Mouse (Mus musculus) kidney, adult 2 months (tissue): Measurements from ENCODE around the gene Bcl2l13. TPM values are rescaled to one million over a fixed set of nuclear protein-coding genes. Genes with fewer than 3 reads are reported as not detected.

Source experiments
- DNase-seq: peaks from one replicate; pipeline ENCODE4 v3.0.0; 2021
- H3K27ac ChIP-seq: fragments of 200-500 bp; 2 replicates; pipeline ENCODE4 v1.5.1; 2012; ENCODE audit warnings: low read depth, low read length, control low read depth, inconsistent platforms; ENCODE audit not compliant: insufficient read depth
- H3K27me3 ChIP-seq: fragments of 200-500 bp; replicated peaks from 2 replicates; pipeline ENCODE4 v1.6.1; 2012; ENCODE audit warnings: mild to moderate bottlenecking, moderate library complexity, low read length, inconsistent platforms; ENCODE audit not compliant: control insufficient read depth, insufficient read depth
- H3K36me3 ChIP-seq: fragments of 200-500 bp; 2 replicates; pipeline ENCODE4 v1.6.1; 2012; ENCODE audit warnings: mild to moderate bottlenecking, moderate library complexity, low read length, inconsistent platforms; ENCODE audit not compliant: control insufficient read depth, insufficient read depth
- H3K4me1 ChIP-seq: fragments of 200-500 bp; 2 replicates; pipeline ENCODE4 v1.6.1; 2011; ENCODE audit warnings: low read length; ENCODE audit not compliant: control insufficient read depth, insufficient read depth
- H3K4me3 ChIP-seq: fragments of 200-500 bp; 2 replicates; pipeline ENCODE4 v1.5.1; 2011; ENCODE audit warnings: mild to moderate bottlenecking, low read depth, low read length, control low read depth; ENCODE audit not compliant: insufficient read depth
- CTCF ChIP-seq: fragments of 200-500 bp; conservative IDR thresholded peaks from 2 replicates; pipeline ENCODE4 v1.5.1; 2011; ENCODE audit warnings: low read depth, mild to moderate bottlenecking, control low read depth, low read length, moderate library complexity, mixed read lengths; ENCODE audit not compliant: insufficient read depth, insufficient read length
- POLR2A ChIP-seq: fragments of 200-500 bp; IDR thresholded peaks from one replicate; pipeline ENCODE4 v1.6.1; 2011; ENCODE audit warnings: low read depth, low read length, control low read depth
- WGBS: fragments of 180-500 bp; shearing (Covaris S2); methylation state at CpG from one replicate; pipeline ENCODE4 v1.1.7; 2018; 5-methylcytosine and 5-hydroxymethylcytosine counted together
- polyA plus RNA-seq: library from polyadenylated mRNA; depleted of rRNA; stranded (reverse); fragments of >200 nt; gene quantifications from 2 replicates; pipeline ENCODE4 v1.2.3, GENCODE M21; 2012

The Bcl2l13 gene
- polyA plus RNA-seq, 1 experiment = 27.5 TPM

DNA sequence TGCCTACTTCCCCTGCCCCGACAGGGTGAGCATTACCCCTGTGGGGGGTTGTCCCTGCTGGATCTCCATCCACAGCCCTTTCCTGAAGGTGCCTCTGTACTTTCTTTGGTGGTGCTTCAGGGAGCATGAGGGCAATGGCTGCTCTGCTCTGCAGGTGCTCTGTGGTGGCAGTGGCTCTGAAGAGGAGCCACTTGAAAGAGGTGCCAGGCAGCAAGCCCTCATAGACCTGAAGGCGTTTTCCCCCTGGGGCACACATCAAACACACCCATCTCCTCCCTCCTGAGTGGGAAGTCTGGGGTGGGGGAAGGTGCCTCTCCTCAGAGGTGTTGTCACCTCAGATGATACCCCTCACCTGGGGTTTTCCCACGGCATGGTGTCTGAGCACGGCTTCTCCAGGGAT, 98.2 kb downstream of the Bcl2l13 start:
- TF ChIP-seq POLR2A (no peak), CTCF (no peak)
- no peak for DNase-seq
- Histone ChIP-seq H3K27me3 (no peaks in the 10 kb centered on the region), H3K36me3 (no peaks in the 10 kb centered on the region; the same call in 1 of the 2 replicates), H3K27ac (no peak overlapping the region), H3K4me1 (no peaks in the 10 kb centered on the region), H3K4me3 (no peak overlapping the region)
- WGBS = 78% methylated on average over 4 of the region's 4 CpGs

DNA sequence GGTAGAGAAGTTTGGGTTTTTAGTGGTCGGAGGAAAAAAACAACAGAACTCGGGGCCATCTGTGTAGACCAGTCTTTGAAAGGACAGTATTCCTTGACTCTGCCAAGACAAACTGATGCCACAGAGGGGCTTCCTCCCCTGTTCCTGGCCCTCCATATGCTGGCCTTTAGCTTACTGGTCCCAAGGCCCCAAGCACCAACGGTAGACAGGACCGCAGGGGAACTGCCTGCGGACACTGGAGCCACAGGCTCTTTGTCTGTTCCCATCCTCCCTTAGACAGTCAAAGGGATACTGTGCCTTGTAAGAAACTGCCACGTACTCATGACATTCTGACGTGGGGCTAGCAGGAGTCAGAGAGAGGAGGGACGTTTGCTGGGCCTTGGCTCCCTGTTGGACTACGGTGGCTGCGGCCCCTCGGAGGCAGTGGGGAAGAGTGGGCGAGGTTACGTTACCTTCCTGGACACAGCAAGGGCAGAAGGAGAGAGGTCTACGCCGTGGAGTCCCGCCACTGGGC, 101.1 kb downstream of the Bcl2l13 start:
- no peak overlapping the region for H3K4me3 ChIP-seq
- 86% methylated on average over 16 of the region's 16 CpGs for WGBS
- no peak for DNase-seq
- TF ChIP-seq POLR2A = no peak
- TF ChIP-seq CTCF = no peak
- H3K4me1 ChIP-seq = peaks cover 2% of the 10 kb centered on the region; the same call in 1 of the 2 replicates
- no peaks in the 10 kb centered on the region for H3K27me3 ChIP-seq
- no peaks in the 10 kb centered on the region for H3K36me3 ChIP-seq
- H3K27ac ChIP-seq = no peak overlapping the region

DNA sequence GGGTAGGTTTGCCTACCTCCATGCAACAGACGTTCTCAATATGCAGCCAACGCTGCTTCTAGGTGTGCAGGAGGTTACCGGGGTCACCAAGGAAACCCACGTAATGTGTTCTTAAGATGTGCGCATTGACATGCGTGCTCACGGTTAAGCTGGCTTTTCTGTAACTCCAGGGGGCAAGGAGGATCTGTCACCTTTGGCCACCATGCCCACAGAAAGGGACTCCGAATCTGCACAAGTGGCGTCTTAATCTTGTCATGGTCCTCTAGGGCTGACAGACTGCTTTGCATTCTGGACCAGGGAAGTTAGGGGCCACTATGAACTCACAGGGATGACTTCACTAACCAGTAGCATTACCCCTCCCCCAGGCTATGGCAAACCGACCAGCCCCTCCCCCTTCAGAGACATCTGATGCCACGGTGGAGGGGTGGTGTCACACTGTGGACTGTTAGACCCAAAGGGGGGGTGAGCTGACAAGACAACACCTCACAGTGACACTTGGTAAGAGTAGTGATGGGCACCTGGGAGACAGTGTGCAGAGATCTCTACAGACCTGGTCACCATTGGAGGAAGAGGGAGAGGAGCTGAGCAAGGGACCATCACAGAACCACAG, 102.1 kb downstream of the Bcl2l13 start:
- no peak overlapping the region for H3K4me3 ChIP-seq
- H3K27ac ChIP-seq = no peak overlapping the region
- WGBS = 79% methylated on average over 11 of the region's 11 CpGs
- H3K27me3 ChIP-seq = no peaks in the 10 kb centered on the region
- no peak for TF ChIP-seq POLR2A
- no peak for TF ChIP-seq CTCF
- no peak for DNase-seq
- H3K36me3 ChIP-seq = no peaks in the 10 kb centered on the region
- H3K4me1 ChIP-seq = peaks cover 3% of the 10 kb centered on the region; the same call in 1 of the 2 replicates

DNA sequence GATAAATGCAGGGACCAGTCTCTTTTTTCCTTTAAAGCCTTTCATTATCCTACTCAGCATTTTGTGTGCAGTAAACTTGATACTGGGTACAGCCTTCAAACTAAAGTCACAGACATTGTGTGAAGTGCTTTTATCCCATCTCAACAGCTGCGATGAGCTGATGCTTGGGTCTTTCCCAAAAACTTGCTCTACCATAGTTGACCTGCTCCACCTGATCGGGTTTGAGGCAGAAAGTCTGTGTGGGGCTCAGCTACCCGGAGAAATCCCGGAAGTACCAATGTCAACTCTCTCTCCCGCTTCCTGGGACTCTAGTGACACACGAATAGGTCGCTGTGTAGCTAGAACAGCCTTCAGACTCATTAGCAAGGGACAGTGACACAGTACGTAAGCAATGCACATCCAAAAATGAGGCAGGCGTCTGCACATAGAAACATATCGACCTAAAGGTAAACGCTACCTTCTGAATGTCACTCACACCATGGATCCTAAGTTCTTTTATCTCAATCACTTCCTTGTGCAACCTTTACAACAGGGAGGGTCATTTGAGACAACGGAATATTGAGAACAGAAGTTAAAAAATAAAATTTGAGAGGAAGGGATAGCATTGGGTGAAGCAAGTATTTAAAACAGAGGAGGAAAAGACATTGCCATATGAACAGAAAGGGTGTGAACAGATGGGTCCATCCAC, 102.9 kb downstream of the Bcl2l13 start:
- Histone ChIP-seq H3K27ac (no peak overlapping the region), H3K36me3 (no peaks in the 10 kb centered on the region), H3K4me3 (no peak overlapping the region), H3K27me3 (no peaks in the 10 kb centered on the region), H3K4me1 (peaks cover 3% of the 10 kb centered on the region; the same call in 1 of the 2 replicates)
- no peak for TF ChIP-seq POLR2A
- no peak for TF ChIP-seq CTCF
- WGBS = 90% methylated on average over 12 of the region's 12 CpGs
- DNase-seq = no peak

DNA sequence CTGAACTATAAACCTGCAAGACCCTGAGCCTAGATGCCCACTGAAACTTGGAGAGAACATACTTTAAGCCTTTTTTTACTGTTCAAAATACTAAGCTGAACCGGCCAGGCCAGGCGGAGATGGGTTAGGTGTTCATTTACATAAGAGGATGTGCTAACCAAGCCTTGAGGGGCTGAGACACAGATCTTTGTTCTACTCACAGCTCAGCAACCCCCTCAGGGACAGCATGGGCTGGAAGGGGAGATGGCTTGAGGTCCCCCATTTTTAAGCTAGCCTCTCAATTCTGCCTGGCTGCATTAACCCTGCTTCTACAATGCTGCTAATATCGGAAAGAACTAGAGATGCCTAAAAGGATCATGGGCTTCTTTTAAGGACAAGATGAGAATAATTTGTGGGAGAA, 103.8 kb downstream of the Bcl2l13 start:
- Histone ChIP-seq H3K4me3 (no peak overlapping the region), H3K36me3 (no peaks in the 10 kb centered on the region), H3K4me1 (peaks cover 3% of the 10 kb centered on the region; the same call in 1 of the 2 replicates), H3K27me3 (no peaks in the 10 kb centered on the region), H3K27ac (0 out of 2 replicates have a peak overlapping the region, but pooled peaks have one; percentile 9)
- DNase-seq = no peak
- no peak for TF ChIP-seq CTCF
- TF ChIP-seq POLR2A = no peak
- WGBS = 82% methylated on average over 3 of the region's 3 CpGs

DNA sequence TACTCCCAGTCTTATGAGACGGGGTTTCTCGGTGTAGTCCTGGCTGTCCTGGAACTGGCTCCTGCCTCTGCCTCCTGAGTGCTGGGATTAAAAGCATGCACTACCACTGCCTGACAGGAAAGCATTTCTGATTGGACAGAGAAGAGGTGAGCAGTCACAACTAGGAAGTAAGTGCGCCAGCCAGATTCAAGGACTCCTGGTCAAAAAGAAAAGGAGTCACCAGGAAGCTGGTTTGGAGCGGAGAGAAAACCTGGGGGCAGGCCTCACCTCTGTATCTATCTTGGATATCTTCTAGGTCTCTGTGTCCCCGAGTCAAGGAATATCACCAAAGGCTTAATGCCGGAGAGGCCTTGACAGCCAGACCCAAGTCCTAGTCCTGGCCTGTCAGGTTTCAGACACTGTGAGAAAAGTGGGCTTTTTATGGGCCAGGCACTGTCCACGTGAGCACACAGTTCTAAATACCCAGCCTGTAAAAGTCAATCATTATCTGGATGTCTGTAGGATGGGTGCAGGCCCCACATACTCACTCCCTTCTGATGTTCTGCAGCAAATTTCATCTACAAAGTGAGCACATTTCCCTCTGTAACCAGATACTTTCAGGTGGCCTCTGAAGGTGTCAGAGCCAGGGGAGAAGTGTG, 104.6 kb downstream of the Bcl2l13 start:
- WGBS = 60% methylated on average over 7 of the region's 7 CpGs
- no peak overlapping the region for H3K4me3 ChIP-seq
- no peak for TF ChIP-seq POLR2A
- TF ChIP-seq CTCF = no peak
- H3K27ac ChIP-seq = peak overlapping the region; percentile 85
- no peaks in the 10 kb centered on the region for H3K36me3 ChIP-seq
- peak; percentile 63 for DNase-seq
- H3K4me1 ChIP-seq = peaks cover 3% of the 10 kb centered on the region; the same call in 1 of the 2 replicates
- H3K27me3 ChIP-seq = no peaks in the 10 kb centered on the region

DNA sequence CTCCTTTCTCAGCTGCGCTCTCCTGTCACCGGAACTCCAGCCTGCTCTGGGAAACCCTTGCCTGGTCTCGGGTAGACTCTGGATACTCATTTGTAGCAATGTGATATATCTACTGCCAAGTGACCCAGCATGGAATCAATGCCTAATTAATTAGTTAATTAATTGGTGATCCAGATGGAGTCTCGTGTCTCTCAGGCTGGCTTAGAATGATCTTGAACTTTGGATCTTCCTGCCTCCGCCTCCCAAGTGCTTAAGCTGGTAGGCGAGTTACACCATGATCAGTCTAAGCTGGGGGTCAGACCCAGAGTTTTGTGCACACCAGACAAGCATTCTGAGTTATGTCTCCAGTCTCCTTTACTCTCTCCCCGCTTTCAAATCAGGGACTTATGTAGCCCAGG, 105.1 kb downstream of the Bcl2l13 start:
- TF ChIP-seq POLR2A (no peak), CTCF (no peak)
- WGBS = 58% methylated on average over 7 of the region's 7 CpGs
- Histone ChIP-seq H3K36me3 (no peaks in the 10 kb centered on the region), H3K4me1 (peaks cover 3% of the 10 kb centered on the region; the same call in 1 of the 2 replicates), H3K27me3 (no peaks in the 10 kb centered on the region), H3K4me3 (no peak overlapping the region), H3K27ac (peak overlapping the region; percentile 90)
- DNase-seq = peak; percentile 86
